Mouse (Mus musculus) stomach, postnatal 0 days (tissue): ENCODE results near the gene Necab2.

Source experiments
- CTCF ChIP-seq: IDR thresholded peaks from 2 replicates; pipeline ENCODE4 v1.5.1; 2016; ENCODE audit warnings: antibody characterized with exemption, low read depth, mild to moderate bottlenecking, moderate library complexity
- EP300 ChIP-seq: optimal IDR thresholded peaks from 2 replicates; pipeline ENCODE3; 2016; ENCODE audit warnings: antibody characterized with exemption

DNA sequence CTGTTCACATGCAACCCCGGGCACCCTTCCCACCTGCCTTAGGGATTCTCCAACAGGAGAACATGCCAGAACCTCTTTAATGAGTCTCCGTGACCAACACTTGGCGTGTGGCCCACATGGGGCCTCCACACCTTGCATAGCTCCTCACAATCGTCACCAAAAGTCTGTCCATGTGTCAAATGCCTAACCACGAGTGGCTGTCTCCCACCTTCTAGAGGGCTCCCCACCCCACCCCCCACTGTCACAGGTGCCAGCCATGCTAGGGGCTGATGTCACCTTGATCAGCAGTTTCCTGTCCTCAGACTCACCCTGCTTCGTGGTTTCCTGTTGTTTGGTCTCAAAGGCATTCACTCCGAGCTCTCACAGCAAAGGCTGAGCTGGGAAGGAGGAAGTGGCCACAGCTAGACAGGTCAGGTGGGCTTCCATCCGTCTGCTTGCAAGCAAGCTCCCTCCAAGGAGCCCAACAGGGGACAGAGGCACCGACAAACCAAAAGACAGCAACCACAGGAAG is 22.8 kb upstream of the Necab2 start:
- no peak for TF ChIP-seq CTCF
- TF ChIP-seq EP300 = no peak
